Mouse (Mus musculus) spleen, adult 2 months (tissue): ENCODE measurements around the gene Eif2b2.

Source experiments
- CTCF ChIP-seq: fragments of 200-500 bp; IDR thresholded peaks from 2 replicates; pipeline ENCODE4 v1.5.1; 2011; ENCODE audit warnings: mild to moderate bottlenecking, inconsistent platforms; ENCODE audit not compliant: insufficient read depth, insufficient read length, insufficient replicate concordance; ENCODE audit errors: extremely low read depth
- POLR2A ChIP-seq: fragments of 200-500 bp; IDR thresholded peaks from 2 replicates; pipeline ENCODE4 v1.6.1; 2011; ENCODE audit warnings: low read depth, low read length, inconsistent platforms

DNA sequence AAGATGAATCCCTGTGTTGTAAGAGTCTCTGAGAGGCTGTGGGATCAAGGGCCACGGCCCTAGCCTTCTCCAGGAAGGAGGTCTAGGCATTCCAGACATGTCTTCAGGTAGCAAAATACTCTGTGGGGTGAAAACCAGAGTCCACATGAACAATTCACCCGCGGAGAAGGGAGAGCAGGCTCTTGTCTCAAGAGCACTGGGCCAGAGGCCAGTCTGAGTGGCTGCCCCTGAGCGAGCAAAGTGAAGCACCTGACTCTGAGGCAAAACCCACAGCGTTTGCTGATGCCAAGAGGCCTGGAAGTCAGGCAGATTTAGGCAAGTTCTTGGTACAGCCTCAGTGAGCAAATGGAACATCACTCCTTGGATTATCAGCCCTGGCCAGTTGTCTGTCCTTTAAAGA lies 35.2 kb upstream of the Eif2b2 start:
- no peak for TF ChIP-seq CTCF
- no peak for TF ChIP-seq POLR2A
